Mouse (Mus musculus) neural tube, embryonic 12.5 days (tissue): ENCODE data around the gene Olfr1463. TPM values are rescaled to one million over a fixed set of nuclear protein-coding genes. Genes with fewer than 3 reads are reported as not detected.

Experiments
- ATAC-seq: fragments of 200-750 bp; cut with Nextera tagmentation; 2 replicates; pipeline ENCODE4 v1.8.0; 2017; ENCODE audit warnings: low read depth, mild to moderate bottlenecking, moderate TSS enrichment, moderate library complexity; ENCODE audit not compliant: low FRiP score
- H3K27ac ChIP-seq: fragments of 300-500 bp; sonication (generic); 2 replicates; pipeline ENCODE4 v1.5.1; 2016
- H3K27me3 ChIP-seq: fragments of 300-500 bp; sonication (generic); replicated peaks from 2 replicates; pipeline ENCODE4 v1.6.1; 2016; ENCODE audit warnings: mild to moderate bottlenecking
- H3K36me3 ChIP-seq: fragments of 300-500 bp; sonication (generic); 2 replicates; pipeline ENCODE4 v1.6.1; 2016; ENCODE audit warnings: mild to moderate bottlenecking
- H3K4me1 ChIP-seq: fragments of 300-500 bp; sonication (generic); 2 replicates; pipeline ENCODE4 v1.6.1; 2016
- H3K4me2 ChIP-seq: fragments of 300-500 bp; sonication (generic); replicated peaks from 2 replicates; pipeline ENCODE4 v1.6.1; 2016; ENCODE audit warnings: mild to moderate bottlenecking
- H3K4me3 ChIP-seq: fragments of 300-500 bp; sonication (generic); 2 replicates; pipeline ENCODE4 v1.5.1; 2016
- H3K9ac ChIP-seq: fragments of 300-500 bp; sonication (generic); 2 replicates; pipeline ENCODE4 v1.6.1; 2016; ENCODE audit warnings: mild to moderate bottlenecking
- H3K9me3 ChIP-seq: fragments of 300-500 bp; sonication (generic); 2 replicates; pipeline ENCODE4 v1.6.1; 2016; ENCODE audit warnings: mild to moderate bottlenecking
- WGBS: fragments of 180-500 bp; shearing (Covaris S2); methylation state at CpG from one replicate; pipeline ENCODE4 v1.1.7; 2016; 5-methylcytosine and 5-hydroxymethylcytosine counted together
- polyA plus RNA-seq: library from polyadenylated mRNA; unstranded; fragments of >200 nt; fragmentation: Nextera tagmentation; extraction: Ambion mirVana; gene quantifications from 2 replicates; pipeline ENCODE4 v1.2.1, GENCODE M21; 2016

The Olfr1463 gene
- not detected in 2 replicates for polyA plus RNA-seq

DNA sequence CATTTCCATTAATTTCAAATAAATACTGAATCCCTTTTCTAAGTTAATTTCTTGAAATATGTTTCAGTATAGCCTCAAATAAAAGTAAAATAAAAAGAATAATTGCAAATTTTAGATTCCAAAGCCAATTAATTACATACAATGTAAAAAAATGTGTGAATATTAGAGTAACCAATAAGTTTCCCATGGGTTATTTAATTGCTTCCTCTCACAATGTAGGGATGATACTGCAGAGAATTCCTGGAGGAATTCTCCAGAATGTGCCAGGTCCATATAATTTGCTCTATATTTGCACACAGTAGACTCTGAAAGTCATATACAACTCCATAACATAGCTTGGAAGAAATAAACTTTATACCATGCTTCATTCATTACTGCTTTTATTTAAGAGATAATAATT, at the start of gene Olfr1463:
TSS of gene Olfr1463 (plus strand) at position 301 of the 400 bp plus-strand sequence.
- Histone ChIP-seq H3K4me1 (no peaks in the 10 kb centered on the region), H3K4me2 (no peak within 1 kb of the TSS), H3K27me3 (no peaks in the 10 kb centered on the region), H3K36me3 (no peaks in the 10 kb centered on the region), H3K9me3 (peaks cover 23% of the 10 kb centered on the region), H3K4me3 (no peak within 1 kb of the TSS), H3K9ac (no peak within 1 kb of the TSS), H3K27ac (no peak within 1 kb of the TSS)
- ATAC-seq: no peak

DNA sequence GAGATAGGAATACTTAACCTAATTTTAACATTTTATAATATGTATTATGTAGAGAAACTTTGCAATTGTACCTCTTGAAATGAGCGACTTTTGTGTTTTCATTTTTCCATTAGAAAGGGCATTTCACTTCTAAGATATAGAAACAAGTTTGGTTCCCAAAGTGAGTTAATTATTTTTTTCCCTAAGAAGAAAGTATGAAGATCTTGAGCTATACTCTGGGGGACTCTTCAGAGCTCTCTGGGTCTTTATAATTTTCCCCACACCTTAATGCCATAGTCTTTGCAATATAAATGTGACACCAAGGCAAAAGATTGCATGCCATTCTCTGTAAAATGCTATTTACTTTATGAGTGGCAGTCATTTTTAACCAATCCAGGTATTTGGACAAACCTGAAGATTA, 45.7 kb upstream of the Olfr1463 start, which contains the start of gene Olfr1462:
TSS of gene Olfr1462 (plus strand) at position 301 of the 400 bp plus-strand sequence.
- H3K4me1 ChIP-seq: no peaks in the 10 kb centered on the region
- no peak within 1 kb of the TSS for H3K4me3 ChIP-seq
- no peak within 1 kb of the TSS for H3K4me2 ChIP-seq
- no peaks in the 10 kb centered on the region for H3K27me3 ChIP-seq
- H3K27ac ChIP-seq: no peak within 1 kb of the TSS
- ATAC-seq: no peak
- peaks cover 18% of the 10 kb centered on the region for H3K9me3 ChIP-seq
- H3K9ac ChIP-seq: no peak within 1 kb of the TSS
- no peaks in the 10 kb centered on the region for H3K36me3 ChIP-seq
- WGBS: 83% methylated on average over 1 of the region's 1 CpGs

- no peaks in the 10 kb centered on the region for H3K36me3 ChIP-seq
- H3K9ac ChIP-seq: no peak overlapping the region
- no peak for ATAC-seq
- no peak overlapping the region for H3K4me2 ChIP-seq
- no peaks in the 10 kb centered on the region for H3K27me3 ChIP-seq
- H3K27ac ChIP-seq: no peak overlapping the region
- no peak overlapping the region for H3K4me3 ChIP-seq
- 89% methylated on average over 11 of the region's 11 CpGs for WGBS
- no peaks in the 10 kb centered on the region for H3K4me1 ChIP-seq
- H3K9me3 ChIP-seq: peaks cover 6% of the 10 kb centered on the region
Measured at GRCm38 (mm10) chr19:13221666-13222065, 9.5 kb upstream of the Olfr1463 start.

Other genes with a start within 250 kb of the Olfr1463 start
- gene Olfr1451, start 236.3 kb upstream of the Olfr1463 start, polyA plus RNA-seq: not detected in 2 replicates
- gene Olfr1453, start 203.0 kb upstream of the Olfr1463 start, polyA plus RNA-seq: not detected in 2 replicates
- gene Olfr1454, start 170.7 kb upstream of the Olfr1463 start, polyA plus RNA-seq: not detected in 2 replicates
- not detected in 2 replicates for gene Olfr1457, start 133.4 kb upstream of the Olfr1463 start, polyA plus RNA-seq
- not detected in 2 replicates for gene Olfr1458, start 124.6 kb upstream of the Olfr1463 start, polyA plus RNA-seq
- gene Olfr1459, start 81.8 kb upstream of the Olfr1463 start, polyA plus RNA-seq: not detected in 2 replicates
- gene Olfr1461, start 68.3 kb upstream of the Olfr1463 start, polyA plus RNA-seq: not detected in 2 replicates
- not detected in 2 replicates for gene Olfr1462, start 45.6 kb upstream of the Olfr1463 start, polyA plus RNA-seq
- gene Olfr1465, start 84.2 kb downstream of the Olfr1463 start, polyA plus RNA-seq: not detected in 2 replicates
- not detected in 2 replicates for gene Olfr1466, start 107.5 kb downstream of the Olfr1463 start, polyA plus RNA-seq
- gene Olfr1467, start 130.9 kb downstream of the Olfr1463 start, polyA plus RNA-seq: not detected in 2 replicates
- gene Olfr1469, start 176.5 kb downstream of the Olfr1463 start, polyA plus RNA-seq: not detected in 2 replicates
- not detected in 2 replicates for gene Olfr1471, start 212.1 kb downstream of the Olfr1463 start, polyA plus RNA-seq
- not detected in 2 replicates for gene Olfr1472, start 224.8 kb downstream of the Olfr1463 start, polyA plus RNA-seq
- not detected in 2 replicates for gene Olfr1474, start 238.2 kb downstream of the Olfr1463 start, polyA plus RNA-seq
- not detected in 2 replicates for gene Olfr1475, start 248.9 kb downstream of the Olfr1463 start, polyA plus RNA-seq